9 mouse cellular contexts compared by ENCODE assay signal in genomic region chr15:12447021-12447434, GRCm38 (mm10).
DNase-seq lines count a peak whose midpoint lies in the region; ATAC-seq and TF ChIP-seq lines count a peak whose summit lies in the region.
"Had no signal": no experiment of that assay in that cellular context is flagged by ENCODE, and none has a peak within 500 bp of the region (broad histone marks: within the 10 kb centered on the region; RNA-seq: fewer than 3 reads in every experiment).

No protein-coding gene starts in this region.

- no peaks in the 10 kb centered on the region for H3K9me3 ChIP-seq in kidney, embryonic 16.5 days (ENCODE audit: low read length)
- H3K9me3 ChIP-seq in embryonic facial prominence, embryonic 15.5 days (replicated peaks), result no peaks in the 10 kb centered on the region
- H3K9me3 ChIP-seq in midbrain, postnatal 0 days (ENCODE audit: low read length), result no peaks in the 10 kb centered on the region

- ATAC-seq in kidney, embryonic 16.5 days (ENCODE audit: low FRiP score, low TSS enrichment), result 0 out of 2 replicates have a peak, but pooled peaks have one; percentile 36
- ATAC-seq in embryonic facial prominence, embryonic 15.5 days (ENCODE audit: insufficient number of reproducible peaks, low FRiP score, low TSS enrichment, low read depth), result peak; percentile 71; the same call in 1 of the 2 replicates
- no peak for ATAC-seq in midbrain, postnatal 0 days (ENCODE audit: low FRiP score)
- ATAC-seq: forebrain, embryonic 14.5 days had no signal

- H3K79me2 ChIP-seq in heart, adult 2 months (replicated peaks; ENCODE audit: control insufficient read depth, insufficient read depth, low read length), result no peaks in the 10 kb centered on the region; the same call in 1 of the 2 replicates

- TF ChIP-seq CTCF in midbrain, postnatal 0 days (IDR thresholded peaks at IDR 0.05), result no peak
- TF ChIP-seq CTCF in heart, adult 2 months (IDR thresholded peaks at IDR 0.05), result no peak

- no peak for TF ChIP-seq POLR2A in heart, adult 2 months (IDR thresholded peaks at IDR 0.05; ENCODE audit: insufficient read depth, low read depth, low read length)

- no peak overlapping the region for H3K9ac ChIP-seq in kidney, embryonic 16.5 days (replicated peaks; ENCODE audit: low read length)
- H3K9ac ChIP-seq in embryonic facial prominence, embryonic 15.5 days, result no peak overlapping the region
- no peak overlapping the region for H3K9ac ChIP-seq in midbrain, postnatal 0 days (replicated peaks; ENCODE audit: low read length, poor library complexity, severe bottlenecking)
- H3K9ac ChIP-seq in heart, adult 2 months (ENCODE audit: low read depth, low read length), result no peak overlapping the region

- 0 out of 2 replicates have a peak overlapping the region, but pooled peaks have one; percentile 15 for H3K27ac ChIP-seq in kidney, embryonic 16.5 days (ENCODE audit: low read length)
- H3K27ac ChIP-seq in embryonic facial prominence, embryonic 15.5 days (replicated peaks), result peak overlapping the region; percentile 44
- H3K27ac ChIP-seq in midbrain, postnatal 0 days (ENCODE audit: low read depth, low read length), result no peak overlapping the region
- H3K27ac ChIP-seq in heart, adult 2 months, result no peak overlapping the region

- H3K27me3 ChIP-seq in kidney, embryonic 16.5 days (ENCODE audit: insufficient read depth, low read length), result no peaks in the 10 kb centered on the region
- H3K27me3 ChIP-seq in embryonic facial prominence, embryonic 15.5 days, result no peaks in the 10 kb centered on the region
- no peaks in the 10 kb centered on the region for H3K27me3 ChIP-seq in midbrain, postnatal 0 days (ENCODE audit: insufficient read depth, low read length)
- H3K27me3 ChIP-seq in heart, adult 2 months (ENCODE audit: control insufficient read depth, insufficient read depth, low read length), result no peaks in the 10 kb centered on the region

- 55% methylated on average over 10 of the region's 10 CpGs for WGBS in kidney, embryonic 16.5 days
- 31% methylated on average over 10 of the region's 10 CpGs for WGBS in embryonic facial prominence, embryonic 15.5 days
- WGBS in midbrain, postnatal 0 days, result 68% methylated on average over 10 of the region's 10 CpGs
- WGBS in heart, adult 2 months, result 65% methylated on average over 10 of the region's 10 CpGs

- peak overlapping the region; percentile 28; the same call in 1 of the 2 replicates for H3K4me2 ChIP-seq in kidney, embryonic 16.5 days (replicated peaks; ENCODE audit: low read depth, low read length)
- H3K4me2 ChIP-seq in embryonic facial prominence, embryonic 15.5 days (replicated peaks), result peak overlapping the region; percentile 19; the same call in 1 of the 2 replicates
- H3K4me2 ChIP-seq in midbrain, postnatal 0 days (ENCODE audit: low read depth, low read length, poor library complexity, severe bottlenecking), result no peak overlapping the region

- no peak for DNase-seq in kidney, postnatal 25 days
- DNase-seq in layer of hippocampus, postnatal 10 days (ENCODE audit: low spot score in 2 of 2), result peak; percentile 59 to 66
- DNase-seq in right cerebral cortex, postnatal 14 days, result peak; percentile 75
- no peak for DNase-seq in midbrain, postnatal 0 days (ENCODE audit: low spot score)
- no peak for DNase-seq in urinary bladder, postnatal 14 days (ENCODE audit: low spot score)
- DNase-seq in heart, adult 2 months, result no peak

- H3K4me3 ChIP-seq in kidney, embryonic 16.5 days (ENCODE audit: low read length), result no peak overlapping the region
- H3K4me3 ChIP-seq in embryonic facial prominence, embryonic 15.5 days (replicated peaks), result no peak overlapping the region
- no peak overlapping the region for H3K4me3 ChIP-seq in midbrain, postnatal 0 days (ENCODE audit: low read depth, low read length)
- no peak overlapping the region for H3K4me3 ChIP-seq in heart, adult 2 months

- peaks cover 19% of the 10 kb centered on the region for H3K4me1 ChIP-seq in kidney, embryonic 16.5 days (ENCODE audit: insufficient read depth, low read length)
- peaks cover 18% of the 10 kb centered on the region; the same call in 1 of the 2 replicates for H3K4me1 ChIP-seq in embryonic facial prominence, embryonic 15.5 days
- no peaks in the 10 kb centered on the region for H3K4me1 ChIP-seq in midbrain, postnatal 0 days (ENCODE audit: insufficient read depth, low read length)
- H3K4me1 ChIP-seq in heart, adult 2 months (ENCODE audit: control insufficient read depth, insufficient read depth, low read length), result peaks cover 13% of the 10 kb centered on the region

- TF ChIP-seq EP300 in heart, adult 2 months (IDR thresholded peaks at IDR 0.05; ENCODE audit: insufficient read depth, low read depth, low read length), result no peak

- intact Hi-C loops in heart, adult 2 months (cut with DNase I), result no loop called here

- 0 out of 2 replicates have a peak, but pooled peaks cover 3% of the 10 kb centered on the region for H3K36me3 ChIP-seq in kidney, embryonic 16.5 days (ENCODE audit: insufficient read depth, low read length)
- H3K36me3 ChIP-seq in embryonic facial prominence, embryonic 15.5 days, result no peaks in the 10 kb centered on the region
- H3K36me3 ChIP-seq in midbrain, postnatal 0 days (ENCODE audit: insufficient read depth, low read length), result no peaks in the 10 kb centered on the region
- H3K36me3 ChIP-seq in heart, adult 2 months (ENCODE audit: control insufficient read depth, insufficient read depth, low read length), result peaks cover 12% of the 10 kb centered on the region

Comparison
In these comparisons a context has a peak if more than half of its experiments do, and no peak if none do; other contexts are left out.
1. H3K27ac ChIP-seq: peak in kidney, embryonic 16.5 days (single experiment) and embryonic facial prominence, embryonic 15.5 days (single experiment); none in midbrain, postnatal 0 days (single experiment) and heart, adult 2 months (single experiment).
2. DNase-seq: peak in layer of hippocampus, postnatal 10 days (2 of 2) and right cerebral cortex, postnatal 14 days (single experiment); none in kidney, postnatal 25 days (0 of 2), midbrain, postnatal 0 days (single experiment), urinary bladder, postnatal 14 days (single experiment) and heart, adult 2 months (0 of 2).